Mouse (Mus musculus) bone marrow, adult 2 months (tissue): ENCODE data around the gene Abca14. TPM values are rescaled to one million over a fixed set of nuclear protein-coding genes. Genes with fewer than 3 reads are reported as not detected.

Experiments used
- H3K27ac ChIP-seq: fragments of 200-500 bp; 2 replicates; pipeline ENCODE4 v1.5.1; 2012; ENCODE audit warnings: low read depth, mild to moderate bottlenecking, control low read depth, inconsistent platforms, low read length; ENCODE audit not compliant: control insufficient read depth, poor library complexity, insufficient read depth
- H3K4me1 ChIP-seq: fragments of 200-500 bp; 2 replicates; pipeline ENCODE4 v1.6.1; 2011; ENCODE audit warnings: low read length; ENCODE audit not compliant: control insufficient read depth, insufficient read depth
- H3K4me3 ChIP-seq: fragments of 200-500 bp; replicated peaks from 2 replicates; pipeline ENCODE3; 2011; ENCODE audit warnings: mild to moderate bottlenecking, low read depth, low read length, control low read depth; ENCODE audit not compliant: control insufficient read depth
- CTCF ChIP-seq: fragments of 200-500 bp; IDR thresholded peaks from 2 replicates; pipeline ENCODE4 v1.5.1; 2011; ENCODE audit warnings: low read length, control low read depth; ENCODE audit not compliant: control insufficient read depth, insufficient read depth
- POLR2A ChIP-seq: fragments of 200-500 bp; IDR thresholded peaks from 2 replicates; pipeline ENCODE4 v1.6.1; 2011; ENCODE audit warnings: low read depth, mild to moderate bottlenecking, control low read depth, low read length, borderline replicate concordance; ENCODE audit not compliant: control insufficient read depth
- WGBS: fragments of 180-500 bp; shearing (Covaris S2); methylation state at CpG from one replicate; pipeline ENCODE4 v1.1.7; 2018; 5-methylcytosine and 5-hydroxymethylcytosine counted together
- polyA plus RNA-seq: library from polyadenylated mRNA; stranded (reverse); fragments of >200 nt; gene quantifications from 2 replicates; pipeline ENCODE4 v1.2.4, GENCODE M21; 2011; ENCODE audit warnings: low replicate concordance; ENCODE audit not compliant: missing spikeins, insufficient read depth, insufficient read length

The Abca14 gene
- polyA plus RNA-seq, 1 experiment: not detected

DNA sequence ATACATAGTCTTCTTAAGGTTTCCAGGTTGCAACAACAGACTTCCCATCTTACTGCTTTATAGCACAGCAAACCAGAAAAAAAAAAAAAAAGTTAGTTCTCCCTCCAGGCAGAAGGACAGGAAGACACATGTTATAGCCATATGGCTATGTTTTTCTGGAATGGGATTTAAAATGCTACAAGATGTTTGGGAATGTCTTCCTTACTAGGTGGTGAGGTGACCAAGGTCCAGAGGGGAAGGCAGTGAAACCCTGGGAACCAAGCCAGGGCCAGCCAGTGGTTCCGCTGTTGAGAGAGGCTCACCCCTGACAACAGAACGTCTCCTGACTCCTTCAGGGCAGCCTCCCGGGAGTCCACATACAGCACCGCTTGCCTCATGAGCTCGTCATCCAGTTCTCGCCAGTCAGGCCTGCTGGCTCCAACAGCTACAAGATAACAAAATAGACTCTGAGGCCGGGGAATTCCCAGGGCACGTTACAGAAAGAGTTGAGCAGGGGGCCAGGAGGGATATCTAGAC, 13.6 kb upstream of the Abca14 start:
- no peak overlapping the region for H3K27ac ChIP-seq
- 77% methylated on average over 8 of the region's 8 CpGs for WGBS

DNA sequence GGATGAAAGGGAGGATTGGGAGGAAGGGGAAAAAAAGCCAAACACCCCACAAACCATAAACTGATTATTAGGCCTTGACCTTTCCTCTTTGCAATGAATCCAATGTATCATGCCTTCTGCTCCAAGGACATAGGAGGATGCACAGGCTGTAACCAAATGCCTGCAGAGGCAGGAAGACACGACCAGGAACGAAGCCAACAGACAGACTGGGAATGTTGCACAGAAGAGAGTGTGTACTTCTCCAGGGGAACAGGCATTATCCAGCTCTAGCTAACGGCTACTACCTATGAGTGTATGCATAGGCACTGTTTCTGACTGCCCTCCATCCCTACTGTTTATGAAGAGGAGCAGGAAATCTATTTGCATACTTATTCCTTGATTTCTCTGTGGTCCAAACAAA, 11.6 kb upstream of the Abca14 start:
- Histone ChIP-seq H3K4me1 (no peaks in the 10 kb centered on the region), H3K4me3 (no peak overlapping the region), H3K27ac (no peak overlapping the region)
- 56% methylated on average over 3 of the region's 3 CpGs for WGBS
- no peak for TF ChIP-seq CTCF
- no peak for TF ChIP-seq POLR2A

More for the DNA sequence above, 13.6 kb upstream of the Abca14 start:
- TF ChIP-seq CTCF (no peak), POLR2A (no peak)
- Histone ChIP-seq H3K4me3 (no peak overlapping the region), H3K4me1 (no peaks in the 10 kb centered on the region)

DNA sequence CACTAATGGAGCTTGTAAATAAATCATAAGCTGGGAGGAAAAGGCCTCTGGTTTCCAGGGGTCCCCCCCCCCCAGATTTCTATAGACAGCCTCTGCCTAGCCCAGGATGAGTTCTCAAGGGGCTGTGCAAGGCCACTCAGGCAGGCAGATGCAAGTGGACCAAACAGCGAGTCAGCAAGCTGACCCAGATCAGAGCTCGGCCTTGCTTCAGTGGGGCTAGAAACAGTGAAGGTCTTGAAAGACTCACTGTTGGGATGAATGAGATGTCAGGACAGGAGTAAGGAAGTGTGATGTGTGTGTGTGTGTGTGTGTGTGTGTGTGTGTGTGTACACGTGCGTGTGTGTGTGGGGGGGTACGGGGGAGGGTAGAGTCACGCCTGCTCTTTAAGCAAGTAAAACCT, 10.9 kb upstream of the Abca14 start:
- no peak overlapping the region for H3K27ac ChIP-seq
- no peak for TF ChIP-seq POLR2A
- TF ChIP-seq CTCF: no peak
- no peak overlapping the region for H3K4me3 ChIP-seq
- WGBS: 76% methylated on average over 6 of the region's 6 CpGs
- H3K4me1 ChIP-seq: no peaks in the 10 kb centered on the region

DNA sequence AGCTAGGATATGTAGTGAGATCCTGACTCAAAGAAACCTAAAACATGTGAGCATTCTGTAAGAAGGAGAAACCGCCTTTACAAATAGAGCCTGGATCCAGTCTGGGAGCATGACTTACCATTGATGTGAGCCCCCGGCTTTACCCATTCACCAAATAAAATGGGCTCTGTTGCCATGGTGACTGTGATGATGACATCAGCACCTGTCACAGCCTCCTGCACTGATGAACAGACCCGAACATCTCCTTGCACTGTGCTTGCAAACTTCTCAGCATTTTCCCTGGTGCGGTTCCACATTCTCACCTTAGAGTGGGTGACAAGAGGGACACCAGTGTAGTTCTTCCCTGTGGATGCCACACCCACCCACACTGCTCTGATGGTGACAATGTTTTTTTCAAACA, 8.6 kb upstream of the Abca14 start:
- 83% methylated on average over 4 of the region's 4 CpGs for WGBS
- Histone ChIP-seq H3K27ac (no peak overlapping the region), H3K4me1 (no peaks in the 10 kb centered on the region), H3K4me3 (no peak overlapping the region)
- no peak for TF ChIP-seq CTCF
- TF ChIP-seq POLR2A: no peak

DNA sequence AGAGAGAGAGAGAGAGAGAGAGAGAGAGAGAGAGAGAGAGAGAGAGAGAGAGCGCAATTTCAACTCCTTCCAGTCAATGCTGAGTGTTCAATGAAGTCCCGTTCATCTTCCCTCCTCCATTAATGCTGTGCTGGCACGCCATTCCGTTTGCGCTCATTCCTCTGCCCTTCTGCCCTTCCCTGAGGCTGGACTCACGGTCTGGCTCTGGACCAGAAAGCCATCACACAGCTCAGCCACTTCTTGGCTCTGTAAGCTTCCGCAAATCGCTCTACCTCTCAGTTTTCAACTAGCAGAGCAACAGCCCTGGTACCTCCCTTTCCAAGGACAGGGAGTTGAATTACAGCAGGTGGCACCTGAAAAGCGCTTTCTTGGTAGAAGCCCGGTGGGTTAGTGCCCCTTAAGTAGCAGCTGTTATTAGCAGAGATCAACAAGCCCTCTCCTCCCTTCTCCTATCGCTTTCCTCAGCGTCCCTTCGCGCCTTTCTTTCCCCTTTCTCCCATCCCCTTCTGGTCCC, 2.5 kb upstream of the Abca14 start:
- WGBS: 8% methylated on average over 14 of the region's 14 CpGs

DNA sequence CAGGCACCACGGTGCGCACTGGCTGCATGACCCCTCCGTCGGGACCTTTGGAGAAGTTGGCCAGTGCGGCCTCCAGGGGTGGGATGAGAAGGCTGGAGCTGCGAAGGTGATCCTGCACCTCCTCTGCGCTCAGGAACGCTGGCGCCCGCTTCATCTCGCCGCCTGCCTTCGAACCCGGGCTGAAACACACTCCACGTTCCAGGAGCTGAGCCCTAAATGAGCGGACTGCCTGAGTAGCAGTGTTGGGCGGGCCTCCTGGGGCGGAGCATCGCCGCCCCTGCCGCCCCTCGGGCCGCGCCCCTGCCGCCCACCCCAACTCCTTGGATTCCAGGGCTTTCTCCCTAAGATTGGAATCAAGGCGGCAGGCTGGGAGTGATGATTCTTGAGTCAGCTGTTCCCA, 2.0 kb upstream of the Abca14 start, which contains the start of gene Crym:
Crym (minus strand) TSS at position 341 of the 400 bp plus-strand sequence.
- no peak within 1 kb of the TSS for H3K27ac ChIP-seq
- TF ChIP-seq POLR2A: no peak
- H3K4me3 ChIP-seq: no peak within 1 kb of the TSS
- no peaks in the 10 kb centered on the region for H3K4me1 ChIP-seq
- 12% methylated on average over 26 of the region's 26 CpGs for WGBS

More for the DNA sequence above, 2.5 kb upstream of the Abca14 start:
- Histone ChIP-seq H3K4me1 (no peaks in the 10 kb centered on the region), H3K27ac (no peak overlapping the region), H3K4me3 (no peak overlapping the region)
- no peak for TF ChIP-seq CTCF
- TF ChIP-seq POLR2A: no peak

GRCm38 (mm10) chr7:120205989-120206388, 2.2 kb downstream of the Abca14 start:
- WGBS: 22% methylated on average over 9 of the region's 9 CpGs
- no peak overlapping the region for H3K27ac ChIP-seq
- H3K4me1 ChIP-seq: no peaks in the 10 kb centered on the region
- TF ChIP-seq CTCF: no peak
- no peak for TF ChIP-seq POLR2A
- no peak overlapping the region for H3K4me3 ChIP-seq

DNA sequence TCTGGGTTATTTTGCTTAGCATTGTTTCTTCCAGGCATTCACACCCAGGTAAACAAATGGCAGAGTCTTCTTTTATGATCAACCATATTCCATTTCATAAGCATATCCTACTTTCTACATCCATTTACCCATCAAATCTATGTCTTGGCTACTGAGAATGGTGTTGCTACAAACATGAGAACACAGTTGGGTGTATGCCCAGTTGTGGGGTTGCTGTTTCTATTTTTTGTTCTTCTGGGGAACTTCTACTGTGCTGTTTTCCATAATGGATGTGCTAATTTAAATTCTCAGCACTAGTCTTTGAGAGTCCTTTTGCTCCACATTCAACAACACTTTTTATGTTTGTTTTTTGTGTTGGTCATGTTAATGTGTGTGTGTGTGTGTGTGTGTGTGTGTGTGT, 24.8 kb downstream of the Abca14 start:
- no peak overlapping the region for H3K27ac ChIP-seq
- TF ChIP-seq CTCF: no peak
- TF ChIP-seq POLR2A: no peak
- H3K4me1 ChIP-seq: no peaks in the 10 kb centered on the region
- no peak overlapping the region for H3K4me3 ChIP-seq

- Histone ChIP-seq H3K4me3 (no peak overlapping the region), H3K4me1 (no peaks in the 10 kb centered on the region; the same call in 1 of the 2 replicates), H3K27ac (no peak overlapping the region)
- TF ChIP-seq POLR2A (no peak), CTCF (no peak)
These were observed 37.3 kb downstream of the Abca14 start for GRCm38 (mm10) chr7:120241092-120241491.
